Mouse (Mus musculus): ENCODE data around the gene Nacc1. TPM values are rescaled to one million over a fixed set of nuclear protein-coding genes. Genes with fewer than 3 reads are reported as not detected.
"Not testable (repeated sequence)": the region's sequence is repeated elsewhere in the genome, so short reads cannot be mapped to it uniquely, and the experiment has no call there.

The Nacc1 gene
- total and polyA plus RNA-seq, 2 experiments from 2014 or later: 14.7 to 78.2 TPM

GRCm38 (mm10) chr8:84677305-84677704, 10.4 kb downstream of the Nacc1 start:
- Histone ChIP-seq H3K9me3 (ENCODE audit: low read length) (no peaks in the 10 kb centered on the region), H3K27me3 (ENCODE audit: insufficient read depth, low read length) (no peaks in the 10 kb centered on the region), H3K9ac (no peak overlapping the region), H3K27ac (ENCODE audit: low read depth, low read length) (no peak overlapping the region), H3K36me3 (ENCODE audit: insufficient read depth) (peaks cover 38% of the 10 kb centered on the region), H3K4me3 (ENCODE audit: low read depth, low read length) (no peak overlapping the region), H3K4me1 (ENCODE audit: insufficient read depth) (no peaks in the 10 kb centered on the region), H3K4me2 (ENCODE audit: low read depth) (no peak overlapping the region)
- ATAC-seq (no peak), DNase-seq (no peak)
- TF ChIP-seq CTCF (IDR thresholded peaks at IDR 0.05; ENCODE audit: low read depth): no peak
- WGBS: 94% methylated on average over 5 of the region's 5 CpGs

GRCm38 (mm10) chr8:84670295-84671006, 17.2 kb downstream of the Nacc1 start:
- H3K9ac ChIP-seq; DNase-seq; H3K27me3 ChIP-seq (ENCODE audit: insufficient read depth, low read length); H3K9me3 ChIP-seq (ENCODE audit: low read length); H3K27ac ChIP-seq (ENCODE audit: low read depth, low read length); H3K4me2 ChIP-seq (ENCODE audit: low read depth); H3K4me3 ChIP-seq (ENCODE audit: low read depth, low read length); ATAC-seq; H3K4me1 ChIP-seq (ENCODE audit: insufficient read depth): not testable (repeated sequence)
- WGBS: 95% methylated on average over 5 of the region's 5 CpGs
- peaks cover 44% of the 10 kb centered on the region for H3K36me3 ChIP-seq (ENCODE audit: insufficient read depth)

- Histone ChIP-seq H3K27ac (ENCODE audit: low read depth, low read length) (no peak overlapping the region), H3K36me3 (ENCODE audit: insufficient read depth) (peaks cover 32% of the 10 kb centered on the region), H3K9me3 (ENCODE audit: low read length) (no peaks in the 10 kb centered on the region), H3K4me1 (ENCODE audit: insufficient read depth) (no peaks in the 10 kb centered on the region), H3K27me3 (ENCODE audit: insufficient read depth, low read length) (no peaks in the 10 kb centered on the region), H3K9ac (no peak overlapping the region), H3K4me3 (ENCODE audit: low read depth, low read length) (no peak overlapping the region), H3K4me2 (ENCODE audit: low read depth) (no peak overlapping the region)
- DNase-seq (no peak), ATAC-seq (no peak)
- no peak for TF ChIP-seq CTCF (IDR thresholded peaks at IDR 0.05; ENCODE audit: low read depth)
- WGBS: 80% methylated on average over 6 of the region's 6 CpGs
Measured at GRCm38 (mm10) chr8:84668731-84669485, 18.8 kb downstream of the Nacc1 start.

DNA sequence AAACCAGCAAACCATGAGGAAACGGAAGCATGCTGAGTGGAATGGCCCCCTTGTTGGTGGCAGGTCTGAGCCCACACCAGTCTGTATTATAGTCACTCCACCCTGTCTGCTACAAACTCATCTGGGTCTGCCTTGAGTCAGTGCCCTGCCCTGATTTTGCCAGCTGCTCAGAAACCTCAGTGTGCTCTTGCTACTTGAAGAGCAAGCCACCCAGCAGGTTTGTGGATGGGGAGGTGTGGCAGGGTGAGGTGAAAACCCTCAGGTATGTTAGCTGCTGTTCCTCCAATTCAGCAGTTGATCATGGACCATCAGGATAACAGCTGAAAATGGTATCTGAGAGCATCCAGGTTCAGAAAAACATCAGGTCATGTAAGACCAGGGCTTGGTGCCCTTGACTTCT, 19.6 kb downstream of the Nacc1 start:
- no peak for TF ChIP-seq CTCF (IDR thresholded peaks at IDR 0.05; ENCODE audit: low read depth)
- no peak overlapping the region for H3K9ac ChIP-seq
- H3K27me3 ChIP-seq (ENCODE audit: insufficient read depth, low read length): no peaks in the 10 kb centered on the region
- H3K9me3 ChIP-seq (ENCODE audit: low read length): no peaks in the 10 kb centered on the region
- H3K36me3 ChIP-seq (ENCODE audit: insufficient read depth): peaks cover 25% of the 10 kb centered on the region
- no peak overlapping the region for H3K27ac ChIP-seq (ENCODE audit: low read depth, low read length)
- DNase-seq: no peak
- no peak overlapping the region for H3K4me3 ChIP-seq (ENCODE audit: low read depth, low read length)
- peaks cover 5% of the 10 kb centered on the region for H3K4me1 ChIP-seq (ENCODE audit: insufficient read depth)
- ATAC-seq: no peak
- WGBS: 87% methylated on average over 1 of the region's 1 CpGs
- H3K4me2 ChIP-seq (ENCODE audit: low read depth): no peak overlapping the region

DNA sequence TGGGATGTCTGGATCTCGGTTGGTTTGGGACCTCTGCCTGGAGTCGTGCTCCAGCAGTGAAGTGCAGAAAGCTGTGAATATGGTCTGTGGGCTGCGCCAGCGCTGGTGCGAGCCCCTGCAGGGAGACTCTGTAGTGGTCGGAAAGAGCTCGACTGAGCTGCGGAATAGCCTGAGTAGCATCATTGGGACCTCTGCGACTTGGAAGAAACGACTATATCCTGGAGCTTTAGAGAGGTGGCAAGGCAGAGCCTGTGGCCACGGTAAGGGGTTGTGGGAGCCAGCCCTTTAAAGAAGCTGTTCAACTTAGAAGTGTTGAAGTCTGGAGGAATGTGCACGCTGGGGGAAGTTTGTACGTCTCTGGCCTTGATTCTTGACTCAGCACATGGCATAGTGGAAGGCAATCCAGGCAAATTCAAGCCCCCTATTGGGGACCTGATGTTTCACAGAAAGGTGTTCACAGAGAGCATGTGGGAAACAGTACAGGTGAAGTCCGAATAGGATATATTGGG, 22.2 kb downstream of the Nacc1 start:
- DNase-seq (no peak), ATAC-seq (peak; percentile 17)
- H3K9me3 ChIP-seq (ENCODE audit: low read length): no peaks in the 10 kb centered on the region
- peaks cover 7% of the 10 kb centered on the region for H3K4me1 ChIP-seq (ENCODE audit: insufficient read depth)
- H3K27me3 ChIP-seq (ENCODE audit: insufficient read depth, low read length): no peaks in the 10 kb centered on the region
- TF ChIP-seq CTCF (IDR thresholded peaks at IDR 0.05; ENCODE audit: low read depth): no peak; the same call in 1 of the 2 replicates
- H3K27ac ChIP-seq (ENCODE audit: low read depth, low read length): peak overlapping the region; percentile 72
- H3K4me2 ChIP-seq (ENCODE audit: low read depth): peak overlapping the region; percentile 62
- peak overlapping the region; percentile 56 for H3K9ac ChIP-seq
- WGBS: 3% methylated on average over 14 of the region's 14 CpGs
- H3K36me3 ChIP-seq (ENCODE audit: insufficient read depth): peaks cover 13% of the 10 kb centered on the region; the same call in 1 of the 2 replicates
- H3K4me3 ChIP-seq (ENCODE audit: low read depth, low read length): peak overlapping the region; percentile 48

DNA sequence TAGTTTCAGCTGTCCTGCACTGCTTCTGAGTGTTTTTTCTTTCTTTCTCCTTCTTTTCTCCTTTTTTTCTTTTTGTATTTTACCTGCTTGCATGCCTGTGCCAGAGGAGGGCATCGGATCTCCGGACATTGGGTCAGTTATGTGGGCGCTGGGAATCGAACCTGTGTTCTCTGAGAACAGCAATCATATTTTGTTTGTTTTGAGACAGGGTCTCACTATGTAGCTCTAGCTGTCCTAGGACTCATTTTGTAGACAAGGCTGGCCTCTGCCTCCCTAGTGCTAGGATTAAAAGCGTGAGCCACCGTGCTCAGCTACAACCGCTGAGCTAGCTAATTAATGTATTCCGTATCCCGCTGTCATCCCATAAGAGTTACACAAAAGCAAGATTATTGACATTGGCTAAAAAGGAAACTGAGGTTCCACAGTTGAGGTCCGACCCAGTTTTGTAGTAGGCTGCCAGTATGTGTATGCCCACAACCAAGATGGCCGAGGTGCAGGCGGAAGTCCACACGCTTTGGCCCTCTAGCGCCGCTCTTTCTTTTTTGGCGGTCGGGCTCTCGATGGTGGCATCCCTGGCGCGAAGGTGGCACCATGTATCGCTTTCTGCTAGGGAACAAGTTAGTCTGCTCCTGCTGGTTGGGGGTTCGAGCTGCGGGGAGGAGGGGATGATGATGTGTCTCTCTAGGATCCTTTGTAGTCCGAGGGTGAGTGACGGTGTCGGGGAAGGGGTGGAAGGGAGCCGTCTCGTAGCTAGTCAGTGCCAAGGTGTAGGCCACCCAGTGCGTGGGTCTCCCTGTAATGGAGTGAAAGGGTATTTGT, 22.9 kb downstream of the Nacc1 start:
- Histone ChIP-seq H3K4me3 (ENCODE audit: low read depth, low read length) (peak overlapping the region; percentile 48), H3K4me1 (ENCODE audit: insufficient read depth) (peaks cover 7% of the 10 kb centered on the region), H3K9ac (peak overlapping the region; percentile 56), H3K9me3 (ENCODE audit: low read length) (no peaks in the 10 kb centered on the region), H3K27ac (ENCODE audit: low read depth, low read length) (peak overlapping the region; percentile 72), H3K4me2 (ENCODE audit: low read depth) (peak overlapping the region; percentile 62), H3K36me3 (ENCODE audit: insufficient read depth) (peaks cover 7% of the 10 kb centered on the region; the same call in 1 of the 2 replicates), H3K27me3 (ENCODE audit: insufficient read depth, low read length) (no peaks in the 10 kb centered on the region)
- peak; percentile 75 for TF ChIP-seq CTCF (IDR thresholded peaks at IDR 0.05; ENCODE audit: low read depth)
- ATAC-seq (peak; percentile 73), DNase-seq (peak; percentile 91)
- 1% methylated on average over 29 of the region's 29 CpGs for WGBS

Measured in forebrain, postnatal 0 days (tissue).